Mouse (Mus musculus): ENCODE results near the gene Gm11541. TPM values are rescaled to one million over a fixed set of nuclear protein-coding genes. Genes with fewer than 3 reads are reported as not detected.

Gm11541 gene
- polyA plus RNA-seq, 1 experiment: not detected

Other genes starting within 250 kb of the Gm11541 start
- 2.6 and 2.9 TPM in 2 replicates for gene Cacna1g, start 230.3 kb downstream of the Gm11541 start, polyA plus RNA-seq (2012; rRNA removed)
- 0.06 TPM in 1 of 2 replicates, not detected in the other for gene Spata20, start 218.3 kb downstream of the Gm11541 start, polyA plus RNA-seq (2012; rRNA removed)
- gene Epn3, start 204.5 kb downstream of the Gm11541 start, polyA plus RNA-seq (2012; rRNA removed): 28.5 and 34.1 TPM in 2 replicates
- 1.7 and 2.0 TPM in 2 replicates for gene Mycbpap, start 182.8 kb downstream of the Gm11541 start, polyA plus RNA-seq (2012; rRNA removed)
- gene Rsad1, start 155.2 kb downstream of the Gm11541 start, polyA plus RNA-seq (2012; rRNA removed): 14.3 and 16.7 TPM in 2 replicates
- gene Chad, start 139.5 kb downstream of the Gm11541 start, polyA plus RNA-seq (2012; rRNA removed): 0.17 and 0.29 TPM in 2 replicates
- 29.6 and 31.8 TPM in 2 replicates for gene Acsf2, start 102.6 kb downstream of the Gm11541 start, polyA plus RNA-seq (2012; rRNA removed)
- 62.8 and 64.7 TPM in 2 replicates for gene Lrrc59, start 74.7 kb downstream of the Gm11541 start, polyA plus RNA-seq (2012; rRNA removed)
- gene Mrpl27, start 50.7 kb downstream of the Gm11541 start, polyA plus RNA-seq (2012; rRNA removed): 93.5 and 105 TPM in 2 replicates
- gene Eme1, start 50.5 kb downstream of the Gm11541 start, polyA plus RNA-seq (2012; rRNA removed): 0.52 and 0.53 TPM in 2 replicates
- 12.7 and 15.9 TPM in 2 replicates for gene Xylt2, start 27.0 kb downstream of the Gm11541 start, polyA plus RNA-seq (2012; rRNA removed)
- 0.07 and 0.17 TPM in 2 replicates for gene Cdc34b, start 37.3 kb upstream of the Gm11541 start, polyA plus RNA-seq (2012; rRNA removed)
- not detected in 2 replicates for gene Tmem92, start 78.2 kb upstream of the Gm11541 start, polyA plus RNA-seq (2012; rRNA removed)
- gene Col1a1, start 231.7 kb upstream of the Gm11541 start, polyA plus RNA-seq (2012; rRNA removed): 953 and 1,532 TPM in 2 replicates